In genomic region chr7:115217255-115217654, GRCm38 (mm10) we compare ENCODE assay signal across 7 mouse cellular contexts.
DNase-seq lines count a peak whose midpoint lies in the region; ATAC-seq and TF ChIP-seq lines count a peak whose summit lies in the region.

No protein-coding gene starts in this region.

- 0 out of 2 replicates have a peak, but pooled peaks cover 4% of the 10 kb centered on the region for H3K27me3 ChIP-seq in forebrain, embryonic 14.5 days (replicated peaks; ENCODE audit: control insufficient read depth, insufficient read depth, low read length)
- H3K27me3 ChIP-seq in intestine, postnatal 0 days (replicated peaks; ENCODE audit: control insufficient read depth, insufficient read depth, low read length) = peaks cover 3% of the 10 kb centered on the region; the same call in 1 of the 2 replicates

- ATAC-seq in forebrain, embryonic 14.5 days = peak; percentile 43
- ATAC-seq in intestine, postnatal 0 days = no peak

- no peaks in the 10 kb centered on the region for H3K9me3 ChIP-seq in forebrain, embryonic 14.5 days (replicated peaks; ENCODE audit: control insufficient read depth, low read length)
- no peaks in the 10 kb centered on the region for H3K9me3 ChIP-seq in intestine, postnatal 0 days (ENCODE audit: control insufficient read depth)

- H3K36me3 ChIP-seq in forebrain, embryonic 14.5 days (ENCODE audit: control insufficient read depth, insufficient read depth, low read length) = no peaks in the 10 kb centered on the region
- H3K36me3 ChIP-seq in intestine, postnatal 0 days (ENCODE audit: control insufficient read depth, insufficient read depth) = no peaks in the 10 kb centered on the region

- H3K4me2 ChIP-seq in forebrain, embryonic 14.5 days (ENCODE audit: low read length) = peak overlapping the region; percentile 53
- H3K4me2 ChIP-seq in intestine, postnatal 0 days (replicated peaks; ENCODE audit: low read depth) = peak overlapping the region; percentile 57

- TF ChIP-seq CTCF in intestine, postnatal 0 days (IDR thresholded peaks at IDR 0.05; ENCODE audit: low read depth) = no peak

- no peak overlapping the region; the same call in 1 of the 2 replicates for H3K9ac ChIP-seq in forebrain, embryonic 14.5 days (ENCODE audit: low read length)
- H3K9ac ChIP-seq in intestine, postnatal 0 days (ENCODE audit: low read depth, low read length) = no peak overlapping the region

- no peak overlapping the region for H3K27ac ChIP-seq in forebrain, embryonic 14.5 days (ENCODE audit: low read depth, low read length)
- no peak overlapping the region for H3K27ac ChIP-seq in intestine, postnatal 0 days (ENCODE audit: low read depth, low read length)

- peak; percentile 51 for DNase-seq in retina, embryonic 14.5 days (ENCODE audit: low spot score)
- no peak for DNase-seq in retina, postnatal 1 day
- DNase-seq in forebrain, embryonic 14.5 days (ENCODE audit: low spot score) = no peak
- peak; percentile 7 for DNase-seq in naive thymus-derived CD4-positive, alpha-beta T cell, adult 2 months (ENCODE audit: low read depth)
- DNase-seq in layer of hippocampus, postnatal 25 days (ENCODE audit: extremely low spot score in 1 of 2, low spot score in 1 of 2) = no peak
- no peak for DNase-seq in Muller cell, postnatal 12 days (ENCODE audit: inconsistent ontology term)

- 3% methylated on average over 5 of the region's 5 CpGs for WGBS in forebrain, embryonic 14.5 days
- WGBS in intestine, postnatal 0 days = 20% methylated on average over 5 of the region's 5 CpGs

- peak overlapping the region; percentile 21 for H3K4me3 ChIP-seq in forebrain, embryonic 14.5 days (ENCODE audit: low read depth, low read length)
- no peak overlapping the region for H3K4me3 ChIP-seq in intestine, postnatal 0 days (ENCODE audit: low read depth, low read length)

- H3K4me1 ChIP-seq in forebrain, embryonic 14.5 days (ENCODE audit: control insufficient read depth, insufficient read depth, low read length) = peaks cover 23% of the 10 kb centered on the region
- H3K4me1 ChIP-seq in intestine, postnatal 0 days (replicated peaks; ENCODE audit: control insufficient read depth, insufficient read depth, low read length) = no peaks in the 10 kb centered on the region

Comparison
In these comparisons a context has a peak if more than half of its experiments do, and no peak if none do; other contexts are left out.
1. DNase-seq: peak in retina, embryonic 14.5 days (single experiment) and naive thymus-derived CD4-positive, alpha-beta T cell, adult 2 months (single experiment); none in retina, postnatal 1 day (single experiment), forebrain, embryonic 14.5 days (single experiment), layer of hippocampus, postnatal 25 days (0 of 2) and Muller cell, postnatal 12 days (single experiment).